Mouse (Mus musculus): ENCODE measurements around the gene Ctsh. TPM values are rescaled to one million over a fixed set of nuclear protein-coding genes. Genes with fewer than 3 reads are reported as not detected.

The Ctsh gene
- polyA plus RNA-seq, 1 experiment = 36.1 TPM

DNA sequence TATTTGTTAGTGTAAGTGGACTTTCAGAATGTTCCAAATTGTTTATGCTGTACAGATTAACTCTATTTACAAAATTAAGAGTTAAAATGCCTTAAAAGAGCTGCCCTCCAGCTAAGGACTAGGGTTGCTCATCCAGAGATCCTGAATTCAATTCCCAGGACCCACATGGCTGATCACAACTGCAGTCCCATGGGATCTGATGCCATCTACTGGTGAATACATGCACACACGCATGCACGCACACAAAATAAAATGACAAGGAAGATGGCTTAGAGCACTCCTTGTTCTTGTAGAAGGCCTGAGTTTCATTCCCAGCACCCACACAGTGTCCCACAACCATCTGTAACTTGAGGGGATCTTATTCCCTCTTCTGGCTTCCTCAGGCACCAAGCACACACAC, 46.8 kb downstream of the Ctsh start:
- TF ChIP-seq POLR2A (IDR thresholded peaks at IDR 0.05; ENCODE audit: low read depth, low read length) (no peak), CTCF (IDR thresholded peaks at IDR 0.05; ENCODE audit: borderline replicate concordance, insufficient read depth, low read length) (peak; percentile 51; the same call in 1 of the 2 replicates)
- Histone ChIP-seq H3K4me3 (ENCODE audit: insufficient read depth, low read length) (no peak overlapping the region), H3K4me1 (ENCODE audit: control insufficient read depth, insufficient read depth, low read length) (no peaks in the 10 kb centered on the region), H3K27ac (ENCODE audit: insufficient read depth, low read length) (no peak overlapping the region)

GRCm38 (mm10) chr9:90105462-90105861, 51.5 kb downstream of the Ctsh start:
- Histone ChIP-seq H3K4me3 (ENCODE audit: insufficient read depth, low read length) (no peak overlapping the region), H3K27ac (ENCODE audit: insufficient read depth, low read length) (no peak overlapping the region), H3K4me1 (ENCODE audit: control insufficient read depth, insufficient read depth, low read length) (peaks cover 3% of the 10 kb centered on the region)
- TF ChIP-seq CTCF (IDR thresholded peaks at IDR 0.05; ENCODE audit: borderline replicate concordance, insufficient read depth, low read length) = no peak
- TF ChIP-seq POLR2A (IDR thresholded peaks at IDR 0.05; ENCODE audit: low read depth, low read length) = no peak

- no peak for TF ChIP-seq POLR2A (IDR thresholded peaks at IDR 0.05; ENCODE audit: low read depth, low read length)
- no peak for TF ChIP-seq CTCF (IDR thresholded peaks at IDR 0.05; ENCODE audit: borderline replicate concordance, insufficient read depth, low read length)
- H3K4me3 ChIP-seq (ENCODE audit: insufficient read depth, low read length) = no peak overlapping the region
- peaks cover 5% of the 10 kb centered on the region for H3K4me1 ChIP-seq (ENCODE audit: control insufficient read depth, insufficient read depth, low read length)
- H3K27ac ChIP-seq (ENCODE audit: insufficient read depth, low read length) = no peak overlapping the region
These were observed 53.0 kb downstream of the Ctsh start for GRCm38 (mm10) chr9:90106915-90107314.

GRCm38 (mm10) chr9:90108272-90108671, 54.3 kb downstream of the Ctsh start:
- Histone ChIP-seq H3K4me1 (ENCODE audit: control insufficient read depth, insufficient read depth, low read length) (peaks cover 5% of the 10 kb centered on the region), H3K4me3 (ENCODE audit: insufficient read depth, low read length) (no peak overlapping the region), H3K27ac (ENCODE audit: insufficient read depth, low read length) (no peak overlapping the region)
- no peak for TF ChIP-seq CTCF (IDR thresholded peaks at IDR 0.05; ENCODE audit: borderline replicate concordance, insufficient read depth, low read length)
- TF ChIP-seq POLR2A (IDR thresholded peaks at IDR 0.05; ENCODE audit: low read depth, low read length) = no peak

GRCm38 (mm10) chr9:90109386-90109785, 55.4 kb downstream of the Ctsh start:
- no peak for TF ChIP-seq POLR2A (IDR thresholded peaks at IDR 0.05; ENCODE audit: low read depth, low read length)
- no peak for TF ChIP-seq CTCF (IDR thresholded peaks at IDR 0.05; ENCODE audit: borderline replicate concordance, insufficient read depth, low read length)
- Histone ChIP-seq H3K4me1 (ENCODE audit: control insufficient read depth, insufficient read depth, low read length) (peaks cover 5% of the 10 kb centered on the region), H3K4me3 (ENCODE audit: insufficient read depth, low read length) (no peak overlapping the region), H3K27ac (ENCODE audit: insufficient read depth, low read length) (no peak overlapping the region)

DNA sequence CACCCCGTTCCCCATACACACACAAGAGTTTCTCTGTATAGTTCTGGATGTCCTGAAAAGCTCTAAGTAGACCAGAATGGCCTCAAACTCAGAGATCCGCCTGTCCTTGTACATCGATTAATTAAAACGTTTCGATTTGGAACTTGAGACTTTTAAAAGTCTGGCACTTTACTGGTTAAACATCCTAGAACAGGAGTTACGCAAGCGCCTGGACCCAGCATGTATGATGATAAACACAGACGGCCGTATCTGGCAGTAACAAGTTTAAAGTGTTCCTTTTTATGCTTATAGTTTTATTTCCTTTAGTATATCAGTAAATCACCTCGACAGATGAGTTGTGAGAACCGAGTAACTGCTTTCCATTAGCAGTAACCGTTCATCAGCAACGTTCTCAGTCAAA, 59.2 kb downstream of the Ctsh start:
- H3K4me3 ChIP-seq (ENCODE audit: insufficient read depth, low read length) = peak overlapping the region; percentile 90
- H3K27ac ChIP-seq (ENCODE audit: insufficient read depth, low read length) = peak overlapping the region; percentile 99
- no peak for TF ChIP-seq CTCF (IDR thresholded peaks at IDR 0.05; ENCODE audit: borderline replicate concordance, insufficient read depth, low read length)
- no peak for TF ChIP-seq POLR2A (IDR thresholded peaks at IDR 0.05; ENCODE audit: low read depth, low read length)
- H3K4me1 ChIP-seq (ENCODE audit: control insufficient read depth, insufficient read depth, low read length) = peaks cover 5% of the 10 kb centered on the region

DNA sequence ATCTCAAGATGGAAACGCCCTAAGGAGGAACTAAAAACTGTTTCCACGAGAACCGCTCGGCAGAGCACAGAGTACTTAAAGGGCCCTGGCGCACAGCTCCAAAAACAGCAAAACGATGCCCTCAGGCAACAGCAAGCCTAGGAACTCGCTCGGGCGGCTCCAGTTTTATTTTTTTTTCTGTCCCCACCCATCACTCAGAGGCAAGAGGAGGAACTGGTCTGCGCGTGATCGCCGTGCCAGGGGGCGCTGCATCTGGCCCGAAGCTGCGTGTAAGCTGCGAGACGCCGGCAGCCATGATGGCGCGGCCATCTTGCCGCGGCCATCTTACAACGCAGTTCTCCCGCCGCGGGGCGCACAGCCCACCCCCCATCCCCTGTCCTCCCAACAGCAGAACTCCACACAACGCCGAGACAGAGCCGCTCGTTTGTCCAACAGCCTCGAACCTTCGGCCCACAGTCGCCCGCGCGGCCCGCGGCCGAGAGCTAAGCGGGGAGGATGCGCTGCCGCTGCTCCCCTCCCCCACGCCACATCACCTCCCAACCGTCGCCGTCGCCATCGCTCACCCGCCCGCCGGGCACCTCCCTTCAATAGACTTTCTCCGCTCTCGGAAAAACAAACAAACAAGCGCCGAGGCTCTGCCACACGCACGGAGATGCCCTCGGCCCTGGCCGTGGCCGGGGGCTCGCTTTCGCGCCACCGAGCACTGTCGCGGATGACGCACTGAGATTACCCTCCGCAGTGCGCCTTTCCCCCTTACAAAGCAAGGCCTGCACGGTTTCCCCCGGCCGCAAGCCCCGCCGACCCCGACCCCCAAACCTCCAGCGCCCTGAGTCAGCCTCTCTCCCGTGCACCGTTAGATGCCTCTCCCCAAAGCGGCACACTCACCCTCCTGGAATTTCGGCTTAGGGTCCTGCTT, 60.0 kb downstream of the Ctsh start:
- Histone ChIP-seq H3K4me3 (ENCODE audit: insufficient read depth, low read length) (peak overlapping the region; percentile 90), H3K27ac (ENCODE audit: insufficient read depth, low read length) (peak overlapping the region; percentile 99), H3K4me1 (ENCODE audit: control insufficient read depth, insufficient read depth, low read length) (peaks cover 2% of the 10 kb centered on the region; the same call in 1 of the 2 replicates)
- peak; percentile 78; the same call in 1 of the 2 replicates for TF ChIP-seq CTCF (IDR thresholded peaks at IDR 0.05; ENCODE audit: borderline replicate concordance, insufficient read depth, low read length)
- peak; percentile 64 for TF ChIP-seq POLR2A (IDR thresholded peaks at IDR 0.05; ENCODE audit: low read depth, low read length)

DNA sequence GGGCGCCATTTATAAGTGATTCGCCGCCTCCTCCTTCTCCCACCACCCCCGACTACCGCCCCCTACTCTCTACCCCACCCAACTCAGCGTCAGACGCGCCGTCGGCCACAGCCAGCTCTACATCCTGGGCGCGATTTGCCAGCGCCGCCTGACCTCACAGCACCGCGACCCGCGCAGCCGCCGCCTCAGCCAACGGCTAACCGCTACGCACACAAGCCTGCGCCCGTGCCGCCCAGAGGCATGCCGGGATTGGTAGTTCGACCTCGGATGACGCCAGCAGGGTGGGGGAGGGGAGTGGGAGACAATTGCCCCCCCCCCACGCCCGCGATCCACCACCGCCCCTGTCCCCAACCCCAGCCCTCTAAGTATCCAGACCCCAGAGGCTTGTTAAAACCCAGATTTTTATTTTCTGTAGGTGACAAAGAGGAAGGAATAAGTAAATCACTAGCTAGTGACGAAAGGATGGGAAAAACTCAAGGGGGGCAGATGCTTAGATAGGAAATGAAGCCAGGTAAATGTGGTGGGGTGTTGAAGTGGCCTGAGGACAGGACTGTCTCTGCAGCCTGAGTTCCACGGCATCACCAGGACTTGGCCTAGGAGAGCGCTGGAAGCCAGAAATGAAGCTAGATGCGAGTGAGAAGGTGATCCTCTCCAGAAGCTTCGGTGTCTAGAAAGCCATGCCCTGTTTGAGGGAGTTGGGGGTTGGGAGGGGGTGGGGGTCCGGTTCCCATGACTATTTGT, 60.8 kb downstream of the Ctsh start, which contains the start of gene Morf4l1:
Gene Morf4l1, minus strand, starts transcription at position 208 of the 741 bp plus-strand sequence.
- H3K27ac ChIP-seq (ENCODE audit: insufficient read depth, low read length) = peak within 1 kb of the TSS; percentile 99
- peaks cover 2% of the 10 kb centered on the region; the same call in 1 of the 2 replicates for H3K4me1 ChIP-seq (ENCODE audit: control insufficient read depth, insufficient read depth, low read length)
- peak within 1 kb of the TSS; percentile 90 for H3K4me3 ChIP-seq (ENCODE audit: insufficient read depth, low read length)
- TF ChIP-seq POLR2A (IDR thresholded peaks at IDR 0.05; ENCODE audit: low read depth, low read length) (peak; percentile 37), CTCF (IDR thresholded peaks at IDR 0.05; ENCODE audit: borderline replicate concordance, insufficient read depth, low read length) (no peak)

DNA sequence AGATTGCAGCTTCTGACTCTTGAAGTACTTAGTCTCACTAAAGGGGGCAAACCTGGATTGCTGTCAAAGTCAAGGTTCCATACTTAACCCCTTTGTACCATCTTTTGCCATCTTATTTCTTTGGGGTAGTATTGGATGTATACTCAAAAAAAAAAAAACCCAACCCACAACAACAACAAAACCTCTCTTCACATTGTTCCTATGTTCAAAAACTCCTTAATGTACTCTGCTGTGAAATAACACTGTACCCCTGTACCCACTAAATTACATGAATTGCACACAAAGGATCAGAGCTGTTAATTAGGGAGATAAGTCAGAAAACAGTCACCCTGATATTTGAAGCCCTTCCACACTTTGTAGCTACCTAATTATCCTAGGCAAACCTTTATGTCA, 61.4 kb downstream of the Ctsh start:
- Histone ChIP-seq H3K4me3 (ENCODE audit: insufficient read depth, low read length) (0 out of 2 replicates have a peak overlapping the region, but pooled peaks have one; percentile 44), H3K4me1 (ENCODE audit: control insufficient read depth, insufficient read depth, low read length) (peaks cover 2% of the 10 kb centered on the region; the same call in 1 of the 2 replicates), H3K27ac (ENCODE audit: insufficient read depth, low read length) (no peak overlapping the region)
- TF ChIP-seq POLR2A (IDR thresholded peaks at IDR 0.05; ENCODE audit: low read depth, low read length) (no peak), CTCF (IDR thresholded peaks at IDR 0.05; ENCODE audit: borderline replicate concordance, insufficient read depth, low read length) (no peak)
